Mouse (Mus musculus) left cerebral cortex, adult 9 months (tissue): ENCODE measurements at regions not wholly inside any gene's neighbourhood (a gene's known extent, or its start where the extent isn't known, plus 50 kb on each side); places are given as distances from the start of the nearest gene placed in this dataset.
"Not testable (repeated sequence)": the region's sequence is repeated elsewhere in the genome, so short reads cannot be mapped to it uniquely, and the experiment has no call there.

Experiments
- DNase-seq, 2 experiments: peaks; one replicate each; pipeline ENCODE4 v3.0.0; 2022; ENCODE audit warnings: low spot score in 2 of 2

GRCm38 (mm10) chr2:98263641-98264040, 398.4 kb upstream of the Gm10801 start:
- DNase-seq, result peak; percentile 7 to 8

- no peak for DNase-seq
Observed at GRCm38 (mm10) chr2:98269562-98269961, 392.5 kb upstream of the Gm10801 start.

GRCm38 (mm10) chr2:98286796-98287352, 375.2 kb upstream of the Gm10801 start:
- DNase-seq, result peak; percentile 43 to 69

- DNase-seq, result not testable (repeated sequence)
Observed at GRCm38 (mm10) chr2:98330025-98330424, 332.0 kb upstream of the Gm10801 start.

GRCm38 (mm10) chr2:98354200-98354599, 307.8 kb upstream of the Gm10801 start:
- no peak for DNase-seq

- no peak for DNase-seq
Observed at GRCm38 (mm10) chr2:98379211-98379610, 282.8 kb upstream of the Gm10801 start.
